In genomic region chr15:68650033-68650432, GRCm38 (mm10) we compare ENCODE assay signal across 16 mouse cellular contexts.
DNase-seq lines count a peak whose midpoint lies in the region; ATAC-seq and TF ChIP-seq lines count a peak whose summit lies in the region.
"Had no signal": no experiment of that assay in that cellular context is flagged by ENCODE, and none has a peak within 500 bp of the region (broad histone marks: within the 10 kb centered on the region; RNA-seq: fewer than 3 reads in every experiment).

No protein-coding gene starts in this region.

- no peaks in the 10 kb centered on the region for H3K27me3 ChIP-seq in midbrain, embryonic 12.5 days
- no peaks in the 10 kb centered on the region for H3K27me3 ChIP-seq in midbrain, postnatal 0 days (ENCODE audit: insufficient read depth, low read length)
- H3K27me3 ChIP-seq in forebrain, embryonic 13.5 days = no peaks in the 10 kb centered on the region
- no peaks in the 10 kb centered on the region for H3K27me3 ChIP-seq in hindbrain, embryonic 16.5 days (replicated peaks; ENCODE audit: control insufficient read depth, insufficient read depth, low read length)
- H3K27me3 ChIP-seq: heart, embryonic 15.5 days; kidney, embryonic 15.5 days; limb, embryonic 12.5 days; liver, embryonic 15.5 days had no signal

- H3K9me3 ChIP-seq in midbrain, embryonic 12.5 days = no peaks in the 10 kb centered on the region
- H3K9me3 ChIP-seq in midbrain, postnatal 0 days (ENCODE audit: low read length) = no peaks in the 10 kb centered on the region
- H3K9me3 ChIP-seq in forebrain, embryonic 13.5 days (replicated peaks) = no peaks in the 10 kb centered on the region
- no peaks in the 10 kb centered on the region for H3K9me3 ChIP-seq in hindbrain, embryonic 16.5 days (ENCODE audit: control insufficient read depth, low read length)
- H3K9me3 ChIP-seq: heart, embryonic 15.5 days; kidney, embryonic 15.5 days; limb, embryonic 12.5 days; liver, embryonic 15.5 days had no signal

- WGBS in midbrain, embryonic 12.5 days = 63% methylated on average over 3 of the region's 3 CpGs
- 34% methylated on average over 3 of the region's 3 CpGs for WGBS in midbrain, postnatal 0 days
- 44% methylated on average over 3 of the region's 3 CpGs for WGBS in forebrain, embryonic 13.5 days
- 12% methylated on average over 3 of the region's 3 CpGs for WGBS in hindbrain, embryonic 16.5 days

- no peak for TF ChIP-seq CTCF in midbrain, postnatal 0 days (IDR thresholded peaks at IDR 0.05)

- no peak overlapping the region for H3K4me3 ChIP-seq in midbrain, embryonic 12.5 days
- H3K4me3 ChIP-seq in midbrain, postnatal 0 days (ENCODE audit: low read depth, low read length) = no peak overlapping the region
- H3K4me3 ChIP-seq in forebrain, embryonic 13.5 days = no peak overlapping the region
- H3K4me3 ChIP-seq in hindbrain, embryonic 16.5 days (ENCODE audit: low read length) = no peak overlapping the region
- H3K4me3 ChIP-seq: heart, embryonic 15.5 days; kidney, embryonic 15.5 days; limb, embryonic 12.5 days; liver, embryonic 15.5 days had no signal

- no peak overlapping the region for H3K4me2 ChIP-seq in midbrain, embryonic 12.5 days (replicated peaks)
- no peak overlapping the region for H3K4me2 ChIP-seq in midbrain, postnatal 0 days (ENCODE audit: low read depth, low read length, poor library complexity, severe bottlenecking)
- H3K4me2 ChIP-seq in forebrain, embryonic 13.5 days = no peak overlapping the region
- no peak overlapping the region for H3K4me2 ChIP-seq in hindbrain, embryonic 16.5 days (ENCODE audit: low read length)
- H3K4me2 ChIP-seq: heart, embryonic 15.5 days; kidney, embryonic 15.5 days; limb, embryonic 12.5 days; liver, embryonic 15.5 days had no signal

- no peak overlapping the region for H3K9ac ChIP-seq in midbrain, embryonic 12.5 days (replicated peaks)
- no peak overlapping the region for H3K9ac ChIP-seq in midbrain, postnatal 0 days (replicated peaks; ENCODE audit: low read length, poor library complexity, severe bottlenecking)
- H3K9ac ChIP-seq in forebrain, embryonic 13.5 days = no peak overlapping the region
- H3K9ac ChIP-seq in hindbrain, embryonic 16.5 days (ENCODE audit: low read depth, low read length) = no peak overlapping the region
- H3K9ac ChIP-seq: heart, embryonic 15.5 days; kidney, embryonic 15.5 days; limb, embryonic 12.5 days; liver, embryonic 15.5 days had no signal

- DNase-seq in midbrain, postnatal 0 days (ENCODE audit: low spot score) = no peak
- DNase-seq in retina, embryonic 14.5 days (ENCODE audit: low spot score) = peak; percentile 20
- no peak for DNase-seq in frontal cortex, adult 2 months (ENCODE audit: extremely low spot score in 1 of 2, low spot score in 1 of 2)
- no peak for DNase-seq in cerebellum, postnatal 4 days (ENCODE audit: low spot score in 2 of 2)
- DNase-seq: adrenal gland, adult 2 months; cerebellum, adult 18-20 months; lung, postnatal 14 days; thymus, adult 18-20 months had no signal

- H3K27ac ChIP-seq in midbrain, embryonic 12.5 days (replicated peaks) = no peak overlapping the region
- no peak overlapping the region for H3K27ac ChIP-seq in midbrain, postnatal 0 days (ENCODE audit: low read depth, low read length)
- H3K27ac ChIP-seq in forebrain, embryonic 13.5 days = no peak overlapping the region
- H3K27ac ChIP-seq in hindbrain, embryonic 16.5 days (ENCODE audit: low read depth, low read length) = no peak overlapping the region
- H3K27ac ChIP-seq: heart, embryonic 15.5 days; kidney, embryonic 15.5 days; limb, embryonic 12.5 days; liver, embryonic 15.5 days had no signal

- ATAC-seq in midbrain, embryonic 12.5 days (ENCODE audit: low FRiP score, low read depth) = peak; percentile 56
- no peak for ATAC-seq in midbrain, postnatal 0 days (ENCODE audit: low FRiP score)
- ATAC-seq in forebrain, embryonic 13.5 days = peak; percentile 33; the same call in 1 of the 2 replicates
- 0 out of 2 replicates have a peak, but pooled peaks have one; percentile 27 for ATAC-seq in hindbrain, embryonic 16.5 days
- ATAC-seq in megakaryocyte, adult 5-6 weeks (ENCODE audit: poor library complexity, severe bottlenecking) = no peak

- H3K4me1 ChIP-seq in midbrain, embryonic 12.5 days = peaks cover 5% of the 10 kb centered on the region
- H3K4me1 ChIP-seq in midbrain, postnatal 0 days (ENCODE audit: insufficient read depth, low read length) = no peaks in the 10 kb centered on the region
- 0 out of 2 replicates have a peak, but pooled peaks cover 5% of the 10 kb centered on the region for H3K4me1 ChIP-seq in forebrain, embryonic 13.5 days
- no peaks in the 10 kb centered on the region for H3K4me1 ChIP-seq in hindbrain, embryonic 16.5 days (ENCODE audit: control insufficient read depth, insufficient read depth, low read depth, low read length)
- H3K4me1 ChIP-seq: heart, embryonic 15.5 days; kidney, embryonic 15.5 days; liver, embryonic 15.5 days had no signal

- H3K36me3 ChIP-seq in midbrain, embryonic 12.5 days = no peaks in the 10 kb centered on the region
- no peaks in the 10 kb centered on the region for H3K36me3 ChIP-seq in midbrain, postnatal 0 days (ENCODE audit: insufficient read depth, low read length)
- no peaks in the 10 kb centered on the region for H3K36me3 ChIP-seq in forebrain, embryonic 13.5 days (ENCODE audit: poor library complexity, severe bottlenecking)
- H3K36me3 ChIP-seq in hindbrain, embryonic 16.5 days (ENCODE audit: control insufficient read depth, insufficient read depth, low read length) = no peaks in the 10 kb centered on the region
- H3K36me3 ChIP-seq: heart, embryonic 15.5 days; kidney, embryonic 15.5 days; limb, embryonic 12.5 days; liver, embryonic 15.5 days had no signal

Comparison
In these comparisons a context has a peak if more than half of its experiments do, and no peak if none do; other contexts are left out.
1. ATAC-seq: peak in midbrain, embryonic 12.5 days (single experiment), forebrain, embryonic 13.5 days (single experiment) and hindbrain, embryonic 16.5 days (single experiment); none in midbrain, postnatal 0 days (single experiment) and megakaryocyte, adult 5-6 weeks (single experiment).